Mouse (Mus musculus) CH12.LX (cell line): Measurements from ENCODE around the gene Tha1. TPM values are rescaled to one million over a fixed set of nuclear protein-coding genes. Genes with fewer than 3 reads are reported as not detected.

Experiments used
- DNase-seq: peaks from one replicate; pipeline ENCODE4 v3.0.0-alpha.2; 2013; ENCODE audit errors: extremely low read depth
- H3K27ac ChIP-seq: 2 replicates; pipeline ENCODE4 v1.5.1; 2012; ENCODE audit warnings: low read depth, mild to moderate bottlenecking, control low read depth, moderate library complexity; ENCODE audit not compliant: insufficient read depth
- H3K27me3 ChIP-seq: replicated peaks from 2 replicates; pipeline ENCODE3; 2012; ENCODE audit warnings: inconsistent platforms
- H3K36me3 ChIP-seq, 2 experiments: replicated peaks in 1 of 2; 2 replicates each; pipeline versions ENCODE3 to v1.6.1; 2012; ENCODE audit warnings: inconsistent platforms in 1 of 2, low read length in 1 of 2, mild to moderate bottlenecking in 1 of 2, mixed read lengths in 1 of 2, moderate library complexity in 1 of 2; ENCODE audit not compliant: control insufficient read depth in 1 of 2, insufficient read depth in 1 of 2
- H3K4me1 ChIP-seq, 2 experiments: 2 replicates each; pipeline ENCODE4 v1.6.1; 2012; ENCODE audit warnings: inconsistent platforms in 1 of 2, moderate library complexity in 1 of 2; ENCODE audit not compliant: insufficient read depth in 2 of 2, control insufficient read depth in 1 of 2
- H3K4me2 ChIP-seq: 2 replicates; pipeline ENCODE4 v1.6.1; 2012; ENCODE audit warnings: low read depth, mild to moderate bottlenecking, control low read depth; ENCODE audit not compliant: poor library complexity, insufficient read depth, severe bottlenecking
- H3K4me3 ChIP-seq, 3 experiments: fragments of 150-350 bp in 1 of 3; sonication (generic) in 1 of 3; replicated peaks in 1 of 3; 2 replicates each; pipeline versions ENCODE3 to v1.5.1; 2011 to 2012; ENCODE audit warnings: low read depth in 2 of 3, low read length in 2 of 3, mild to moderate bottlenecking in 2 of 3, moderate library complexity in 2 of 3, control low read depth in 1 of 3, improper control_type of control experiment in 1 of 3, inconsistent platforms in 1 of 3, mixed read lengths in 1 of 3; ENCODE audit not compliant: poor library complexity in 1 of 3
- H3K79me2 ChIP-seq: replicated peaks from 2 replicates; pipeline ENCODE4 v1.6.1; 2012; ENCODE audit warnings: mild to moderate bottlenecking, moderate library complexity; ENCODE audit not compliant: control insufficient read depth, poor library complexity, insufficient read depth, severe bottlenecking; ENCODE audit errors: extremely low read depth
- H3K9ac ChIP-seq: 2 replicates; pipeline ENCODE4 v1.6.1; 2012; ENCODE audit warnings: low read depth, mild to moderate bottlenecking, control low read depth, moderate library complexity; ENCODE audit not compliant: insufficient read depth
- H3K9me3 ChIP-seq: replicated peaks from 2 replicates; pipeline ENCODE3; 2012; ENCODE audit warnings: low read length, inconsistent platforms, mixed read lengths
- BHLHE40 ChIP-seq: IDR thresholded peaks from 2 replicates; pipeline ENCODE4 v1.6.1; 2011; ENCODE audit warnings: mild to moderate bottlenecking, low read depth, low read length, improper control_type of control experiment
- CHD2 ChIP-seq: IDR thresholded peaks from 2 replicates; pipeline ENCODE4 v1.6.1; 2011; ENCODE audit warnings: low read length, improper control_type of control experiment
- MAX ChIP-seq: IDR thresholded peaks from 2 replicates; pipeline ENCODE4 v1.6.1; 2011; ENCODE audit warnings: low read length, improper control_type of control experiment
- MAZ ChIP-seq: IDR thresholded peaks from 2 replicates; pipeline ENCODE4 v1.6.1; 2012; ENCODE audit warnings: low read depth, mild to moderate bottlenecking, inconsistent platforms, low read length, improper control_type of control experiment, moderate library complexity
- MEF2A ChIP-seq: IDR thresholded peaks from 2 replicates; pipeline ENCODE4 v1.6.1; 2014; ENCODE audit warnings: low read depth, mild to moderate bottlenecking, inconsistent platforms, low read length, improper control_type of control experiment, borderline replicate concordance
- NELFE ChIP-seq: IDR thresholded peaks from 2 replicates; pipeline ENCODE4 v1.6.1; 2011; ENCODE audit warnings: low read depth, low read length, improper control_type of control experiment
- POLR2A ChIP-seq: IDR thresholded peaks from 2 replicates; pipeline ENCODE4 v1.6.1; 2011; ENCODE audit warnings: low read depth, mild to moderate bottlenecking, improper control_type of control experiment, low read length
- RCOR1 ChIP-seq: conservative IDR thresholded peaks from 2 replicates; pipeline ENCODE4 v1.6.1; 2012; ENCODE audit warnings: low read depth, mild to moderate bottlenecking, inconsistent platforms, low read length, improper control_type of control experiment
- UBTF ChIP-seq: IDR thresholded peaks from 2 replicates; pipeline ENCODE4 v1.6.1; 2012; ENCODE audit warnings: low read depth, mild to moderate bottlenecking, inconsistent platforms, low read length, improper control_type of control experiment, moderate library complexity
- USF2 ChIP-seq: conservative IDR thresholded peaks from 2 replicates; pipeline ENCODE4 v1.6.1; 2011; ENCODE audit warnings: low read depth, low read length, improper control_type of control experiment
- dilution Hi-C: fragments of 300-500 bp; cut with MboI; formaldehyde crosslinking; loops from 2 replicates; pipeline ENCODE4 v1.14.3; 2020; ENCODE audit warnings: low sequenced_read_pairs; ENCODE audit not compliant: extremely low pct_unique_long_range_greater_than_20kb, extremely low pct_ligation_motif_present
- in situ Hi-C: fragments of 300-500 bp; cut with MboI; formaldehyde crosslinking; loops from 3 replicates; pipeline ENCODE4 v1.14.3; 2019; ENCODE audit warnings: low sequenced_read_pairs, low pct_ligation_motif_present, low pct_unique_long_range_greater_than_20kb, mixed read lengths
- polyA plus RNA-seq: library from polyadenylated mRNA; unstranded; fragments of >175 nt; gene quantifications from 2 replicates; pipeline ENCODE4 v1.2.1, GENCODE M21; 2012; ENCODE audit warnings: low read depth; ENCODE audit not compliant: insufficient read length
- total RNA-seq, 2 experiments: library from RNA; depleted of rRNA; stranded (reverse); fragments of 300-350 nt in 1 of 2; fragments of >200 nt in 1 of 2; gene quantifications; 2 replicates each; pipeline ENCODE4 v1.2.3; 2012 to 2014

Gene Tha1
- total and polyA plus RNA-seq, 3 experiments = not detected

DNA sequence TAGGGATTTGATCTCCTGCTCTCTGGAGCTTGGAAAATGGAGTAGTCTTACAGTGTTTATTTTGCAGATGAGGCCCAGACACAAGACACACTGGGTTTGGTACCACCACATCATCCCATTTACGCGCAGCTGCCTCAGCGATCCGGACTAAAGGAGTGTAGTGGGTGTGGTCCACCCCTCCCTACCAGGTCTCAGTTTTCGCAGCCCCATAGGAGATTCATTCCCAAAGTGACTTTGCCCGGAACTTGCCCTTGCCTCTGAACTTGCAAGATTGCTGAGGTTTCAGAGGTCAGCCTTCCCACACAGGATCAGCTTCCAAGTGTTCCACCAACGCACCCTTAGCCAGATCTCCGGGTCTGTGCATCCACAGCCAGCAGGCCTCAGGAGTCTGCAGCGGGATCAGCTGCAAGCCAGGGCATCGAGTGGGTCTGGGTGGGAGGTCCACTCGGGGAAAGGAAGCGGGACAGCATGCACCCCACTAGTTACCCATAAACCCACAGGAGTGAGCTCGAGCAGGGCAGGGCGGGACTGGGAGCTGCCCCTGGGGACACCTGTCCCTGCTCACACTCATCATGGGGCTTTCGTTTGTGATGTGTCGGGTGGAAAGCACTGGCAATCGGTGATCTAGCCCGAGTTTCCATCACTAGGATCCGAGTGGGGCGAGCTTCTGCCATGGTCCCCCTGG lies 15.0 kb upstream of the Tha1 start:
- no peak for DNase-seq
- dilution Hi-C loops (no loop called here), in situ Hi-C loops (no loop called here)
- H3K79me2 ChIP-seq = no peaks in the 10 kb centered on the region
- peaks cover 8 to 15% of the 10 kb centered on the region in 2 experiments for H3K4me1 ChIP-seq
- no peak overlapping the region for H3K9ac ChIP-seq
- peaks cover 7% of the 10 kb centered on the region for H3K9me3 ChIP-seq
- H3K4me3 ChIP-seq = no peak overlapping the region
- H3K4me2 ChIP-seq = no peak overlapping the region
- no peak for TF ChIP-seq MEF2A
- no peak for TF ChIP-seq USF2
- TF ChIP-seq MAX = no peak
- no peak for TF ChIP-seq NELFE
- H3K36me3 ChIP-seq = no peaks in the 10 kb centered on the region
- peaks cover 91% of the 10 kb centered on the region for H3K27me3 ChIP-seq
- H3K27ac ChIP-seq = no peak overlapping the region

DNA sequence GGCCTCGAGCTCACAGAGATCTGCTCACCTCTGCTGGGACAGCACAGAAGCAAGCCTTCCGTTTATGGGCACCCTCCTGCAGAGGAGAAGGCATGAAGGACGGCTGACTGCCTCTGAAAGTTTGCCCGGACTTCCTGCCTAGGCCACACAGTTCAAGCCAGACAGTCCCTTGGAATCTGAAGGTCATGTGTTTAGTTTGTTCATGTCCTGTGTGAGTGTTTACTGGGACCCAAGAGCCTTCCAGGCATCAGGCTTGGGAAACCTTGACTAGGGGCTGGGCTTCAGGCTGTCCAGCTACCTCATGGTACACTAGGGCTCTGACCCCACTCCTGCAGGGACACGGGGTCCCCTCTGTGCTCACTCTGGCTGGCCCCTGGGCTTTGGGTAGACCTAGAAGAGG lies 12.7 kb upstream of the Tha1 start:
- dilution Hi-C loops (no loop called here), in situ Hi-C loops (no loop called here)
- no peaks in the 10 kb centered on the region for H3K36me3 ChIP-seq
- no peak overlapping the region for H3K27ac ChIP-seq
- H3K4me1 ChIP-seq = peaks cover 10 to 25% of the 10 kb centered on the region in 2 experiments
- no peak overlapping the region for H3K4me2 ChIP-seq
- no peak overlapping the region for H3K9ac ChIP-seq
- TF ChIP-seq UBTF = no peak
- no peak for TF ChIP-seq POLR2A
- TF ChIP-seq MAZ = no peak
- no peak for TF ChIP-seq RCOR1
- TF ChIP-seq MAX = no peak
- H3K4me3 ChIP-seq = no peak overlapping the region
- peaks cover 92% of the 10 kb centered on the region for H3K27me3 ChIP-seq
- H3K9me3 ChIP-seq = peaks cover 7% of the 10 kb centered on the region
- DNase-seq = no peak
- no peaks in the 10 kb centered on the region for H3K79me2 ChIP-seq

DNA sequence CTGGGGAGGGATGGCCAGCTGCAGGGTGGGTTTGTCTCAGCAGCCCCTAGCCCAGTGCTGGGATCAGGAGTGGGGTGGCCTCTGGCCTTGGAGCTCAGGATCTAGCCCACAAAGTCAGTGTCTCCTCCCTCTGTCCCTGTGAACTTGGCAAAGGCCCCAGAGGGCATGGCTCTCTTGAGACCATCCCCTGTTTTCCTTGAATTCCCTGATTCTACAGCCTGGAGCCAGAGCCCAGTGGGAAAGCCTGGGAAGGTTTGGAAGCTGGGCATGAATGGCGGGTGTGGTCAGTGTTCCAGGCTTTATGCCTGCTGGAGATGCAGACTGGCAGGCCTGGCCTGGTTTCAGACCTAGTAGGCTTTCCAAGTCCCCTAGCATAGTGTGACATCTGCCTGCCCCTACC lies 8.9 kb upstream of the Tha1 start:
- dilution Hi-C loops = no loop called here
- no peaks in the 10 kb centered on the region for H3K79me2 ChIP-seq
- peaks cover 27 to 47% of the 10 kb centered on the region in 2 experiments for H3K4me1 ChIP-seq
- in situ Hi-C loops = no loop called here
- TF ChIP-seq CHD2 (no peak), BHLHE40 (no peak)
- no peak overlapping the region for H3K9ac ChIP-seq
- H3K4me3 ChIP-seq = no peak overlapping the region
- H3K4me2 ChIP-seq = no peak overlapping the region
- DNase-seq = no peak
- no peaks in the 10 kb centered on the region for H3K9me3 ChIP-seq
- H3K27ac ChIP-seq = no peak overlapping the region
- H3K27me3 ChIP-seq = peaks cover 86% of the 10 kb centered on the region
- no peaks in the 10 kb centered on the region for H3K36me3 ChIP-seq
